Mouse (Mus musculus): ENCODE results near the gene Gas1. TPM values are rescaled to one million over a fixed set of nuclear protein-coding genes. Genes with fewer than 3 reads are reported as not detected.

Gene Gas1
- total RNA-seq (2015; ENCODE audit: low replicate concordance) (not detected in 2 replicates), total RNA-seq (2017; ENCODE audit: low replicate concordance) (0.51 TPM in 1 of 2 replicates, not detected in the other)

- ATAC-seq (replicated peaks; ENCODE audit: low FRiP score, poor library complexity, severe bottlenecking), result no peak
Measured at GRCm38 (mm10) chr13:60177106-60177796, at the start of gene Gas1. Gene Gas1 (minus strand): TSS chr13:60177365.

- ATAC-seq (replicated peaks; ENCODE audit: low FRiP score, poor library complexity, severe bottlenecking), result no peak
Measured at GRCm38 (mm10) chr13:60226251-60226836, 49.2 kb upstream of the Gas1 start.

- ATAC-seq (replicated peaks; ENCODE audit: low FRiP score, poor library complexity, severe bottlenecking), result no peak
Measured at GRCm38 (mm10) chr13:60225736-60226135, 48.6 kb upstream of the Gas1 start.

- ATAC-seq (replicated peaks; ENCODE audit: low FRiP score, poor library complexity, severe bottlenecking), result no peak
Measured at GRCm38 (mm10) chr13:60225276-60225675, 48.1 kb upstream of the Gas1 start.

GRCm38 (mm10) chr13:60223797-60224196, 46.6 kb upstream of the Gas1 start:
- no peak for ATAC-seq (replicated peaks; ENCODE audit: low FRiP score, poor library complexity, severe bottlenecking)

- ATAC-seq (replicated peaks; ENCODE audit: low FRiP score, poor library complexity, severe bottlenecking), result no peak
Measured at GRCm38 (mm10) chr13:60222336-60222735, 45.2 kb upstream of the Gas1 start.

- no peak for ATAC-seq (replicated peaks; ENCODE audit: low FRiP score, poor library complexity, severe bottlenecking)
Measured at GRCm38 (mm10) chr13:60213896-60214295, 36.7 kb upstream of the Gas1 start.

GRCm38 (mm10) chr13:60207135-60207601, 30.0 kb upstream of the Gas1 start:
- ATAC-seq (replicated peaks; ENCODE audit: low FRiP score, poor library complexity, severe bottlenecking), result no peak

- no peak for ATAC-seq (replicated peaks; ENCODE audit: low FRiP score, poor library complexity, severe bottlenecking)
Measured at GRCm38 (mm10) chr13:60204746-60205145, 27.6 kb upstream of the Gas1 start.

- ATAC-seq (replicated peaks; ENCODE audit: low FRiP score, poor library complexity, severe bottlenecking), result no peak
Measured at GRCm38 (mm10) chr13:60193273-60193672, 16.1 kb upstream of the Gas1 start.

- ATAC-seq (replicated peaks; ENCODE audit: low FRiP score, poor library complexity, severe bottlenecking), result no peak
Measured at GRCm38 (mm10) chr13:60189923-60190322, 12.8 kb upstream of the Gas1 start.

GRCm38 (mm10) chr13:60188952-60189351, 11.8 kb upstream of the Gas1 start:
- ATAC-seq (replicated peaks; ENCODE audit: low FRiP score, poor library complexity, severe bottlenecking), result no peak

- ATAC-seq (replicated peaks; ENCODE audit: low FRiP score, poor library complexity, severe bottlenecking), result no peak
Measured at GRCm38 (mm10) chr13:60187276-60187675, 10.1 kb upstream of the Gas1 start.

GRCm38 (mm10) chr13:60182346-60182745, 5.2 kb upstream of the Gas1 start:
- no peak for ATAC-seq (replicated peaks; ENCODE audit: low FRiP score, poor library complexity, severe bottlenecking)

GRCm38 (mm10) chr13:60179641-60180040, 2.5 kb upstream of the Gas1 start:
- no peak for ATAC-seq (replicated peaks; ENCODE audit: low FRiP score, poor library complexity, severe bottlenecking)

- ATAC-seq (replicated peaks; ENCODE audit: low FRiP score, poor library complexity, severe bottlenecking), result no peak
Measured at GRCm38 (mm10) chr13:60178416-60178815, 1.3 kb upstream of the Gas1 start.

GRCm38 (mm10) chr13:60177797-60178110, 589 bp upstream of the Gas1 start:
- no peak for ATAC-seq (replicated peaks; ENCODE audit: low FRiP score, poor library complexity, severe bottlenecking)

- ATAC-seq (replicated peaks; ENCODE audit: low FRiP score, poor library complexity, severe bottlenecking), result no peak
Measured at GRCm38 (mm10) chr13:60176776-60177105, 424 bp downstream of the Gas1 start.

GRCm38 (mm10) chr13:60176136-60176775, 909 bp downstream of the Gas1 start:
- ATAC-seq (replicated peaks; ENCODE audit: low FRiP score, poor library complexity, severe bottlenecking), result no peak

GRCm38 (mm10) chr13:60175490-60176135, 1.6 kb downstream of the Gas1 start:
- no peak for ATAC-seq (replicated peaks; ENCODE audit: low FRiP score, poor library complexity, severe bottlenecking)

- ATAC-seq (replicated peaks; ENCODE audit: low FRiP score, poor library complexity, severe bottlenecking), result no peak
Measured at GRCm38 (mm10) chr13:60174953-60175352, 2.2 kb downstream of the Gas1 start.
